Mouse (Mus musculus): ENCODE data around the gene Cul7. TPM values are rescaled to one million over a fixed set of nuclear protein-coding genes. Genes with fewer than 3 reads are reported as not detected.

Gene Cul7
- total and polyA plus RNA-seq, 3 experiments: 33.3 to 82.5 (median 68.1) TPM

DNA sequence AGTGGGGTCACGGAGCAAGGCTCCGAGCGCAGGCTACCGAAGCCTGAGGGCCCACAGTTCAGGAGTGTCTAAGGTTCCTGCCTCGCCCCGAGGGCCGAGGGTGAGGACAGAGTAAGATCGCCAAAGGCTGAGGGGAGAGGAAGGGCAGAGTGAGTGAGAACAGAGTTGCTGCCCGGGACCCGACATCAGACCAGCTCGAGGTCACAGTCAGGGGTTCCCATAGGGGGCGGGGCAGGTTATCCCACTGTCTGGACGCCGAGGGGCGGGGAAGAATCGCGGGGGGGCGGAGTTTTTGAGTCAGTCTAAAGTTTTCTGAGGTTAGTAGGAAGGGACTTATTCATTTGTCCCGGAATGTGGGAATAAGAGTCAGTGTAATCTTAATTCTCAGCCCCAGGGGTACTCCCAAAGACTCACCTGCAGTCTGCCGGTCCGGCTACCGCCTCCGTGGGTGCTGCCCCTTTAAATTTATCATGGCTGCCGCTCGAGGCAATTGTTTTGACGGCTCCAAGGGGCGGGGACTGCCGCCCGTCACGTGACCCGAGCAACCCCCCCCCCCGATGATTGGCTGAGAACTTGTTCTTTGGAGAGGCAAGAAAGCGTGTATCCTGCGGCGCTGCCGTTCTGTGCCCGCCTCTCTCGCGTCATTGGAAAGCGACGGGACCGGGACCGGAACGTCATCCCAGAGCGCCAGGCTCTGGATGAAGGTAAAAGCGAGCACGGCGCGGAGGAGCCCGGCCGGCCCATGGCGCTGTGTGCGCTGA lies 4.4 kb upstream of the Cul7 start, which contains the start of the genes Klc4 and Mrpl2:
Klc4 (minus strand) TSS at position 462 of the 761 bp plus-strand sequence.
Mrpl2 (plus strand) TSS at position 669 of the 761 bp plus-strand sequence.
- in situ Hi-C loops (cut with MboI; ENCODE audit: low pct_ligation_motif_present, low pct_unique_long_range_greater_than_20kb, low sequenced_read_pairs): no loop called here
- dilution Hi-C loops (cut with MboI; ENCODE audit: extremely low pct_ligation_motif_present, extremely low pct_unique_long_range_greater_than_20kb, low sequenced_read_pairs): no loop called here
- Histone ChIP-seq H3K4me1 (ENCODE audit: control insufficient read depth in 1 of 2, insufficient read depth in 2 of 2) (peaks cover 5 to 45% of the 10 kb centered on the region in 2 experiments; a peak in 3 of 4 replicates), H3K36me3 (replicated peaks in 1 of 2; ENCODE audit: control insufficient read depth in 1 of 2, insufficient read depth in 1 of 2, low read length in 1 of 2) (peaks cover 14 to 35% of the 10 kb centered on the region in 2 experiments), H3K4me3 (replicated peaks in 1 of 3; ENCODE audit: low read depth in 2 of 3, low read length in 2 of 3, poor library complexity in 1 of 3) (peak within 1 kb of the TSS; percentile 75 to 96 (median 92)), H3K27ac (ENCODE audit: insufficient read depth, low read depth) (peak within 1 kb of the TSS; percentile 26; the same call in 1 of the 2 replicates), H3K79me2 (replicated peaks; ENCODE audit: control insufficient read depth, extremely low read depth, insufficient read depth, poor library complexity, severe bottlenecking) (peaks cover 9% of the 10 kb centered on the region), H3K9me3 (replicated peaks; ENCODE audit: low read length) (no peaks in the 10 kb centered on the region), H3K27me3 (replicated peaks) (no peaks in the 10 kb centered on the region), H3K4me2 (ENCODE audit: insufficient read depth, low read depth, poor library complexity, severe bottlenecking) (peak within 1 kb of the TSS; percentile 99), H3K9ac (ENCODE audit: insufficient read depth, low read depth) (peak within 1 kb of the TSS; percentile 91)
- peak; percentile 92 for TF ChIP-seq HCFC1 (IDR thresholded peaks at IDR 0.05; ENCODE audit: low read depth, low read length)
- TF ChIP-seq RAD21 (IDR thresholded peaks at IDR 0.05; ENCODE audit: low read depth, low read length): no peak
- no peak for TF ChIP-seq CHD1 (IDR thresholded peaks at IDR 0.05; ENCODE audit: low read depth, low read length)
- peak; percentile 64 for TF ChIP-seq NRF1 (IDR thresholded peaks at IDR 0.05; ENCODE audit: low read depth, low read length)
- TF ChIP-seq SIN3A (IDR thresholded peaks at IDR 0.05; ENCODE audit: low read length): peak; percentile 98
- no peak for TF ChIP-seq ZC3H11A (IDR thresholded peaks at IDR 0.05; ENCODE audit: low read depth, low read length)
- peak; percentile 97 for TF ChIP-seq POLR2A (IDR thresholded peaks at IDR 0.05; ENCODE audit: low read depth, low read length)
- no peak for TF ChIP-seq UBTF (IDR thresholded peaks at IDR 0.05; ENCODE audit: low read depth, low read length)
- TF ChIP-seq IRF4 (IDR thresholded peaks at IDR 0.05; ENCODE audit: low read depth, low read length): peak; percentile 88
- no peak for TF ChIP-seq E2F4 (IDR thresholded peaks at IDR 0.05; ENCODE audit: insufficient replicate concordance, low read depth, low read length)
- TF ChIP-seq MYC (IDR thresholded peaks at IDR 0.05; ENCODE audit: low read depth, low read length): peak; percentile 67; the same call in 1 of the 2 replicates
- TF ChIP-seq ELF1 (IDR thresholded peaks at IDR 0.05; ENCODE audit: low read depth, low read length): peak; percentile 67; the same call in 1 of the 2 replicates
- TF ChIP-seq MXI1 (IDR thresholded peaks at IDR 0.05; ENCODE audit: low read depth, low read length): peak; percentile 91
- TF ChIP-seq ZKSCAN1 (IDR thresholded peaks at IDR 0.05; ENCODE audit: borderline replicate concordance, low read depth, low read length): no peak
- no peak for TF ChIP-seq JUN (IDR thresholded peaks at IDR 0.05; ENCODE audit: insufficient read depth, low read depth, low read length)
- TF ChIP-seq USF2 (conservative IDR thresholded peaks at IDR 0.05; ENCODE audit: low read depth, low read length): peak; percentile 92
- peak; percentile 44; the same call in 1 of the 2 replicates for TF ChIP-seq GABPA (IDR thresholded peaks at IDR 0.05; ENCODE audit: insufficient replicate concordance, low read depth, low read length)
- TF ChIP-seq MAZ (IDR thresholded peaks at IDR 0.05; ENCODE audit: low read depth, low read length): 0 out of 2 replicates have a peak, but pooled peaks have one; percentile 46
- TF ChIP-seq USF1 (IDR thresholded peaks at IDR 0.05; ENCODE audit: low read depth, low read length): peak; percentile 94
- TF ChIP-seq TCF12 (IDR thresholded peaks at IDR 0.05; ENCODE audit: low read depth, low read length): peak; percentile 71; the same call in 1 of the 2 replicates
- peak; percentile 88; the same call in 1 of the 2 replicates for TF ChIP-seq POLR2AphosphoS2 (IDR thresholded peaks at IDR 0.05; ENCODE audit: low read depth, low read length)
- TF ChIP-seq PAX5 (IDR thresholded peaks at IDR 0.05; ENCODE audit: low read length): no peak
- TF ChIP-seq EP300 (IDR thresholded peaks at IDR 0.05; ENCODE audit: low read length): no peak
- no peak for TF ChIP-seq ZNF384 (IDR thresholded peaks at IDR 0.05; ENCODE audit: low read depth, low read length)
- TF ChIP-seq MAFK (IDR thresholded peaks at IDR 0.05; ENCODE audit: insufficient replicate concordance, low read length): no peak
- TF ChIP-seq CTCF (conservative IDR thresholded peaks at IDR 0.05 in 1 of 2, IDR thresholded peaks at IDR 0.05 in 1 of 2; ENCODE audit: low read depth in 2 of 2, low read length in 2 of 2): no peak
- TF ChIP-seq ETS1 (conservative IDR thresholded peaks at IDR 0.05; ENCODE audit: low read depth, low read length): peak; percentile 65
- peak; percentile 72; the same call in 1 of the 2 replicates for TF ChIP-seq CHD2 (IDR thresholded peaks at IDR 0.05; ENCODE audit: low read length)
- no peak; the same call in 1 of the 2 replicates for TF ChIP-seq ZMIZ1 (IDR thresholded peaks at IDR 0.05; ENCODE audit: low read depth, low read length)
- TF ChIP-seq KAT2A (IDR thresholded peaks at IDR 0.05; ENCODE audit: insufficient replicate concordance, low read length): peak; percentile 83; the same call in 1 of the 2 replicates
- TF ChIP-seq NELFE (IDR thresholded peaks at IDR 0.05; ENCODE audit: low read depth, low read length): peak; percentile 97
- TF ChIP-seq BHLHE40 (IDR thresholded peaks at IDR 0.05; ENCODE audit: low read depth, low read length): no peak
- TF ChIP-seq RCOR1 (conservative IDR thresholded peaks at IDR 0.05; ENCODE audit: low read depth, low read length): no peak
- TF ChIP-seq TBP (conservative IDR thresholded peaks at IDR 0.05; ENCODE audit: low read depth, low read length): 0 out of 2 replicates have a peak, but pooled peaks have one; percentile 48
- no peak for TF ChIP-seq JUND (conservative IDR thresholded peaks at IDR 0.05; ENCODE audit: low read depth, low read length)
- peak; percentile 96 for TF ChIP-seq MAX (IDR thresholded peaks at IDR 0.05; ENCODE audit: low read length)
- TF ChIP-seq SMC3 (IDR thresholded peaks at IDR 0.05; ENCODE audit: low read depth, low read length): no peak
- peak; percentile 76 for TF ChIP-seq MEF2A (IDR thresholded peaks at IDR 0.05; ENCODE audit: borderline replicate concordance, low read depth, low read length)
- peak; percentile 98 for DNase-seq (ENCODE audit: extremely low read depth)

Data from CH12.LX (cell line).